Mouse (Mus musculus) limb, embryonic 14.5 days (tissue): ENCODE results near the gene Rdh7. TPM values are rescaled to one million over a fixed set of nuclear protein-coding genes. Genes with fewer than 3 reads are reported as not detected.

Experiments used
- ATAC-seq: fragments of 200-750 bp; cut with Nextera tagmentation; 2 replicates; pipeline ENCODE4 v1.8.0; 2017; ENCODE audit warnings: low read depth, moderate number of reproducible peaks, moderate TSS enrichment; ENCODE audit not compliant: low FRiP score
- DNase-seq: peaks from one replicate; pipeline ENCODE4 v3.0.0-alpha.2; 2015; ENCODE audit warnings: low spot score
- H3K27ac ChIP-seq: fragments of 300-500 bp; sonication (generic); replicated peaks from 2 replicates; pipeline ENCODE4 v1.5.1; 2014; ENCODE audit warnings: low read depth, mild to moderate bottlenecking, low read length, moderate library complexity, mixed read lengths
- H3K27me3 ChIP-seq: fragments of 300-500 bp; sonication (generic); 2 replicates; pipeline ENCODE4 v1.6.1; 2014; ENCODE audit warnings: low read length, mixed read lengths; ENCODE audit not compliant: control insufficient read depth, insufficient read depth
- H3K36me3 ChIP-seq: fragments of 300-500 bp; sonication (generic); 2 replicates; pipeline ENCODE4 v1.6.1; 2014; ENCODE audit warnings: mild to moderate bottlenecking, low read length, moderate library complexity, mixed read lengths; ENCODE audit not compliant: control insufficient read depth, insufficient read depth
- H3K4me1 ChIP-seq: fragments of 300-500 bp; sonication (generic); 2 replicates; pipeline ENCODE4 v1.6.1; 2014; ENCODE audit warnings: antibody characterized with exemption, low read length, mixed read lengths; ENCODE audit not compliant: control insufficient read depth, insufficient read depth
- H3K4me2 ChIP-seq: fragments of 300-500 bp; sonication (generic); replicated peaks from 2 replicates; pipeline ENCODE4 v1.6.1; 2014; ENCODE audit warnings: low read depth, mild to moderate bottlenecking, low read length, moderate library complexity; ENCODE audit not compliant: severe bottlenecking
- H3K4me3 ChIP-seq: fragments of 300-500 bp; sonication (generic); replicated peaks from 2 replicates; pipeline ENCODE4 v1.5.1; 2014; ENCODE audit warnings: low read length
- H3K9ac ChIP-seq: fragments of 300-500 bp; sonication (generic); 2 replicates; pipeline ENCODE4 v1.6.1; 2014; ENCODE audit warnings: mild to moderate bottlenecking, low read depth, low read length, moderate library complexity; ENCODE audit not compliant: severe bottlenecking
- H3K9me3 ChIP-seq: fragments of 300-500 bp; sonication (generic); 2 replicates; pipeline ENCODE4 v1.6.1; 2016; ENCODE audit warnings: low read length; ENCODE audit not compliant: control insufficient read depth
- POLR2A ChIP-seq: fragments of 200-500 bp; IDR thresholded peaks from 2 replicates; pipeline ENCODE4 v1.8.0; 2012; ENCODE audit warnings: inconsistent platforms, mild to moderate bottlenecking, moderate library complexity, borderline replicate concordance; ENCODE audit not compliant: insufficient read depth, insufficient read length; ENCODE audit errors: extremely low read depth
- WGBS: fragments of 180-500 bp; shearing (Covaris S2); extraction: QIAGEN DNeasy Blood & Tissue Kit; methylation state at CpG from one replicate; pipeline ENCODE4 v1.1.7; 2014; 5-methylcytosine and 5-hydroxymethylcytosine counted together
- polyA plus RNA-seq, 2 experiments: library from polyadenylated mRNA; depleted of rRNA in 1 of 2; stranded (reverse) in 1 of 2; unstranded in 1 of 2; fragments of >200 nt; fragmentation: Nextera tagmentation in 1 of 2; extraction: Ambion mirVana in 1 of 2; gene quantifications; 2 replicates each; pipeline versions ENCODE4 v1.2.1 to v1.2.3; 2012 to 2014

Rdh7 gene
- polyA plus RNA-seq, 2 experiments = 0.05 TPM; not detected in 1

DNA sequence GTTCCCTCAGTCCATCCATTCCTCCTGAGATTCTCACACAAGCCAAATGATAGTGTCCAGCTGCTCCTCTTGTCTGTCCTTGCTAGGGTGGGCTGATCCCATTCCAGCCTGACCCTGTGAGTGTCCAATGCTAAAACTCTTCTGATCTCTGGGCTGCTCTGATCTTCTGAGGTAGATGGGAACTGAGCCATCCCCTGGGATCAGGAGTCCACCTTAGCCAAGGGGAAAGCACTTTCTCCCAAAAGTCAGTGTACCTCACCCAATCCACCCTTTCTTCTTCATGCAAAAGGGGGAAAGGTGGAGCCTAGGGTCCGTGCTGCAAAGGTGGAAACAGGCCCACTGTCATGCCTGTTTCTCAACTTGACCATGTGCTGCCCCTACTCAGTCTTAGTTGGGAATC lies 2.9 kb upstream of the Rdh7 start:
- WGBS = 100% methylated on average over 1 of the region's 1 CpGs
- Histone ChIP-seq H3K9ac (no peak overlapping the region), H3K36me3 (no peaks in the 10 kb centered on the region), H3K4me2 (no peak overlapping the region), H3K4me1 (no peaks in the 10 kb centered on the region), H3K9me3 (no peaks in the 10 kb centered on the region), H3K27ac (no peak overlapping the region), H3K27me3 (no peaks in the 10 kb centered on the region), H3K4me3 (no peak overlapping the region)
- DNase-seq (no peak), ATAC-seq (no peak)
- TF ChIP-seq POLR2A = no peak

DNA sequence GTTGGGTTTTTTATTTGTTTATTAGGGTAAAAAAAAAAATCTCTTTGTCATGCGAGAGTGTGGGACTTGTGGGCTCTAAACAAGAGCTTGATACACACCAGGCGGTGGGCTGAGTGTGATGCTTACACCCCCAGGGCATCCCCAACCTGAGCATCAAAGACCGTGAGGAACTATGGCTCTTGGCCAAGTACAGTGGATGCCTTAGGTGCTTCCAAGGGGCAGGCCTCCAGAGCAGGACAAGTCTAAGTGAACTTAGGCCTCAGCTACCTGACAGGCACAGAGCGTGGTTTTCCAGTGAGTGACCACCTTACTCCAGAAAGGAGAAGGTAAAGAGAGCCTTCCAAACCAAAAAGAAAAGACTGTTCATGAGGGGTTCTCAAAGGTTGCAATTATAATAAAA lies 1.6 kb downstream of the Rdh7 start:
- no peak overlapping the region for H3K9ac ChIP-seq
- no peak for TF ChIP-seq POLR2A
- no peaks in the 10 kb centered on the region for H3K9me3 ChIP-seq
- ATAC-seq = no peak
- no peaks in the 10 kb centered on the region for H3K4me1 ChIP-seq
- no peak overlapping the region for H3K4me3 ChIP-seq
- DNase-seq = no peak
- H3K36me3 ChIP-seq = no peaks in the 10 kb centered on the region
- H3K4me2 ChIP-seq = no peak overlapping the region
- no peaks in the 10 kb centered on the region for H3K27me3 ChIP-seq
- no peak overlapping the region for H3K27ac ChIP-seq
- 72% methylated on average over 4 of the region's 4 CpGs for WGBS

DNA sequence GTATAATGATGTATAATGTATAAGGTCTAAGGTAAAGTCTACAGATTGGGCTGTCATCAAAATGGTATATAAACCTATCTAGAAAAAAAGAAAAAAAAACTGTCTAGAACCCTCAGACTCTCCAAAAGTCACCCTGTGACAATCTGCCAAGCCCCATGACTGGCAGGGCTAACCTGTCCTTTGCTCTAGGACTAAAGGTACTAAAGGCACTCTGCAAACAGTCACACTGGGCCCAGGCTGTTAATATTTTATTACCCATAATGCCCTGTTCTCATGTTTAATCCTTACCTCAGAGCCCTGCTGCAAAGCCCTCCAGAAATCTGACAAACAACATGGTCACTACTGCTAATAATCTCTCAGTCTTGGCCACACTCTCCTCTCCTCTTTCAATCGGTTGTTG lies 2.1 kb downstream of the Rdh7 start:
- no peaks in the 10 kb centered on the region for H3K9me3 ChIP-seq
- H3K27ac ChIP-seq = no peak overlapping the region
- H3K27me3 ChIP-seq = no peaks in the 10 kb centered on the region
- H3K4me2 ChIP-seq = no peak overlapping the region
- H3K9ac ChIP-seq = no peak overlapping the region
- ATAC-seq = no peak
- TF ChIP-seq POLR2A = no peak
- no peak for DNase-seq
- WGBS = 82% methylated on average over 1 of the region's 1 CpGs
- no peaks in the 10 kb centered on the region for H3K4me1 ChIP-seq
- no peak overlapping the region for H3K4me3 ChIP-seq
- no peaks in the 10 kb centered on the region for H3K36me3 ChIP-seq

DNA sequence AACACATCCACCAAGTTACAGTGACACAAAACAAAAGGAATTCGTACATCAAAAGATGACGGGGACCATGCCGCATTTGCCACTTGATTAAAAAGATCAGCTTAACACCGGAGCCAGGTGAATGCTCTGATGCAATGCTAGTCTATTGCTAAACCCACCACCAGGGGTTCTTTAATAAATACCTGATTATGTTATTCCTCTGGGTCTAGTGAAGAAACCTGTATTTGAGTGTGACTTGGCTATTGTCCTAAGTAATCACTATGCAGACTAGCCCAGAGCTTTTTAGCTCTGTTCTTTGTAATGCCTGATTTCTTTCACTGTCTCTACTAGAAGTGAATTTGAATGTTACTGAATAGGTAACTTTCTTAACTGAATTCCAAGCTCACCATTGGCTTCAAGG lies 7.6 kb downstream of the Rdh7 start:
- Histone ChIP-seq H3K27me3 (no peaks in the 10 kb centered on the region), H3K4me2 (no peak overlapping the region), H3K27ac (no peak overlapping the region), H3K4me1 (no peaks in the 10 kb centered on the region), H3K36me3 (no peaks in the 10 kb centered on the region), H3K9me3 (no peaks in the 10 kb centered on the region), H3K4me3 (no peak overlapping the region), H3K9ac (no peak overlapping the region)
- 80% methylated on average over 4 of the region's 4 CpGs for WGBS
- TF ChIP-seq POLR2A = no peak
- ATAC-seq = no peak
- DNase-seq = no peak

DNA sequence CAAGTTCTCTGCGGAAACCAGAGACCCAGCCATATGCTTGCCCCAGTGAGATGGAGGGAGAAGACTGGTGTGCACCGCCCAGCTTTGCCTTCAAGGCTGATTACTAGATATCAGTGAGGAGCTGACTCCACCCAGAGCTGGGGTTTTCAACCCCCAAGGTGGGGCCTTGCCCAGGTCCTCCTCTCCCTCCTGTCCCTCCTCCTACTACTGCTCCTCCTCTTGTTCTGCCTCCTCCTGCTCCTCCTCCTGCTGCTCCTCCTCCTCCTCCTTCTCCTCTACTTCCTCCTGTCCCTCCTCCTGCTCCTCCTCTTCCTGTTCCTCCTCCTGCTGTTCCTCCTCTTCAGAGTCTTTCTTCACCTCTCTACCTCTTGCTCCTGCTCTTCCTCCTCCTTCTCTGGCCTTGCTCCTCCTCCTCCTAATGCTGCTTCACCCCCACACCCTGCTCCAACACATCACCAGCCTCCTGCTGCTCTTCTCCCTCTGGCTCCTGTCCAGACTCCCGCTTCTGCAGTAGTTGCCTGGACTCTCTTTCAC lies 9.4 kb downstream of the Rdh7 start:
- no peak overlapping the region for H3K27ac ChIP-seq
- no peaks in the 10 kb centered on the region for H3K9me3 ChIP-seq
- no peak overlapping the region for H3K4me2 ChIP-seq
- H3K27me3 ChIP-seq = no peaks in the 10 kb centered on the region
- peak; percentile 12 for DNase-seq
- ATAC-seq = no peak
- H3K4me3 ChIP-seq = no peak overlapping the region
- TF ChIP-seq POLR2A = no peak
- no peaks in the 10 kb centered on the region for H3K4me1 ChIP-seq
- H3K36me3 ChIP-seq = no peaks in the 10 kb centered on the region
- 72% methylated on average over 3 of the region's 3 CpGs for WGBS
- H3K9ac ChIP-seq = no peak overlapping the region
